ENCODE assay signal across 13 mouse cellular contexts in the genomic region with DNA sequence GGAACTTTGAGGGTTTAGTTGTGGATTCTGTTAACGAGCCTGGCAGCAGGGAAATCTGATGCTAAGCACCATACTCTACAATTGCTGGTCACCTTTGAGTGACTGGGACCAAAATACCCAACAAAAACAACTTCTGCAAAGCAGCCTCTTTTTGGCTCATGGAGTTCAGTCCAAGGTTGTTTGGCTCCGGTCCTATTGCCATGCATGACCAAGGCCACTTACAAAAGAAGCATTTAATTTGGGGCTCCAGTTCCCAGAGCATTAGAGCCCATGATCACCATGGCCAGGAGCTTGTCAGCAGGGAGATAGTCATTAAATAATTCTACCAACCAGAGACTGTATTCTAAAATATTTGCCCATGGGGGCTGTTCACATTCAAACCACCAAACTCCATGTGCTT. TPM values are rescaled to one million over a fixed set of nuclear protein-coding genes. Genes with fewer than 3 reads are reported as not detected.
A peak's percentile ranks its signal among the peaks of the same experiment; 100 is the strongest.
DNase-seq lines count a peak whose midpoint lies in the region; ATAC-seq and TF ChIP-seq lines count a peak whose summit lies in the region.
"Had no signal": no experiment of that assay in that cellular context is flagged by ENCODE, and none has a peak within 500 bp of the region (broad histone marks: within the 10 kb centered on the region; RNA-seq: fewer than 3 reads in every experiment).

No protein-coding gene starts in this region.

- H3K27ac ChIP-seq in forebrain, postnatal 0 days (ENCODE audit: low read depth, low read length) = no peak overlapping the region
- H3K27ac ChIP-seq: limb, embryonic 13.5 days; midbrain, embryonic 13.5 days; neural tube, embryonic 13.5 days had no signal

- no peak overlapping the region for H3K4me2 ChIP-seq in forebrain, postnatal 0 days (ENCODE audit: low read depth)
- H3K4me2 ChIP-seq: heart, embryonic 11.5 days; limb, embryonic 13.5 days; midbrain, embryonic 13.5 days; neural tube, embryonic 13.5 days had no signal

- H3K27me3 ChIP-seq in forebrain, postnatal 0 days (ENCODE audit: insufficient read depth, low read length) = no peaks in the 10 kb centered on the region
- H3K27me3 ChIP-seq: limb, embryonic 13.5 days; midbrain, embryonic 13.5 days; neural tube, embryonic 13.5 days had no signal

- TF ChIP-seq CTCF in forebrain, postnatal 0 days (IDR thresholded peaks at IDR 0.05; ENCODE audit: low read depth) = no peak

- DNase-seq in layer of hippocampus, adult 11-12 months (ENCODE audit: low spot score) = peak; percentile 17
- no peak for DNase-seq in layer of hippocampus, adult 9-10 months (ENCODE audit: low spot score)
- DNase-seq in Muller cell, postnatal 12 days (ENCODE audit: inconsistent ontology term) = peak; percentile 70
- DNase-seq in adrenal gland, adult (ENCODE audit: inconsistent age in 2 of 2, low spot score in 1 of 2) = peak; percentile 73 to 88
- peak; percentile 36 for DNase-seq in forebrain, postnatal 0 days
- DNase-seq in gastrocnemius, postnatal 14 days = no peak
- DNase-seq in lung, postnatal 14 days = no peak

- H3K9me3 ChIP-seq in forebrain, postnatal 0 days (ENCODE audit: low read length) = no peaks in the 10 kb centered on the region
- H3K9me3 ChIP-seq: limb, embryonic 13.5 days; midbrain, embryonic 13.5 days; neural tube, embryonic 13.5 days had no signal

- no peaks in the 10 kb centered on the region for H3K4me1 ChIP-seq in forebrain, postnatal 0 days (ENCODE audit: insufficient read depth)
- H3K4me1 ChIP-seq: midbrain, embryonic 13.5 days; neural tube, embryonic 13.5 days had no signal

- WGBS in forebrain, postnatal 0 days = 32% methylated on average over 2 of the region's 2 CpGs

- ATAC-seq in forebrain, postnatal 0 days = peak; percentile 59; the same call in 1 of the 2 replicates
- ATAC-seq: midbrain, embryonic 13.5 days had no signal

- no peak overlapping the region for H3K4me3 ChIP-seq in forebrain, postnatal 0 days (ENCODE audit: low read depth, low read length)
- H3K4me3 ChIP-seq: limb, embryonic 13.5 days; midbrain, embryonic 13.5 days; neural tube, embryonic 13.5 days had no signal

- no peak overlapping the region for H3K9ac ChIP-seq in forebrain, postnatal 0 days
- H3K9ac ChIP-seq: limb, embryonic 13.5 days; midbrain, embryonic 13.5 days; neural tube, embryonic 13.5 days had no signal

- intact Hi-C loops in gastrocnemius, postnatal 14 days (cut with DNase I; ENCODE audit: low total_unique reads) = no loop called here

- H3K36me3 ChIP-seq in forebrain, postnatal 0 days (ENCODE audit: insufficient read depth) = no peaks in the 10 kb centered on the region
- H3K36me3 ChIP-seq: limb, embryonic 13.5 days; midbrain, embryonic 13.5 days; neural tube, embryonic 13.5 days had no signal

RNA-seq across cellular contexts. Expression of a gene that starts 2.3 kb away (rescaled TPM):
- 0.85 and 1.1 TPM in 2 replicates for total RNA-seq in forebrain, postnatal 0 days (2014; rRNA removed)
- 0.21 and 0.25 TPM in 2 replicates for polyA plus RNA-seq in forebrain, postnatal 0 days (2015; fragmentation: Nextera tagmentation; extraction: Ambion mirVana)
- total RNA-seq in gastrocnemius, postnatal 14 days (2021) = under 1 TPM; 0.02 to 0.14 TPM
- total RNA-seq: gastrocnemius, adult 8-10 months; hematopoietic stem cell, adult 5-6 weeks had no signal
- polyA plus RNA-seq: heart, embryonic 11.5 days had no signal

Comparison
In these comparisons a context has a peak if more than half of its experiments do, and no peak if none do; other contexts are left out.
1. DNase-seq: peak in layer of hippocampus, adult 11-12 months (single experiment), Muller cell, postnatal 12 days (single experiment), adrenal gland, adult (2 of 2) and forebrain, postnatal 0 days (single experiment); none in layer of hippocampus, adult 9-10 months (single experiment), gastrocnemius, postnatal 14 days (single experiment) and lung, postnatal 14 days (single experiment).